Mouse (Mus musculus): ENCODE measurements around the gene Pcnx2.

The Pcnx2 gene

DNA sequence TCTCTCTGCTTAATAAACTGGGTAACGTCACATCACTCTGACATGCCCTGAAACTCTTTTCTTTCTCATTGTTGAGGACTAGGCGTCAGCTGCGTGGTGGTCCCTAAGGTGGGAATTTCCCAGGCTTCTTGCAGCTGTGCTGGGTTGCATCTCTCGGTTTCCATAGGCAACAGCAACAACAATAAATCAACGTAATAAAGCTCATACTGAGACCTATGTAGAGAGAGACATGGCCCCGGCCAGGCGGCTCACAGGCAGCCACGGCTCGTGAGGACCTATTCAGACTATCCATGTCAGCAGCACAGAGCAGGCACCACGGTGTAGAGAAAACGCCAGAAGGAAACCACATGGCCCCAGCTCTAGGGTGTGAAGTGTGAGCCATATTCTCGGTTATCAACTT is 50.3 kb downstream of the Pcnx2 start:
- in situ Hi-C loops (cut with MboI; ENCODE audit: low pct_unique_long_range_greater_than_20kb in 1 of 2, low sequenced_read_pairs in 2 of 2, unreplicated experiment in 1 of 2), result no loop called here

DNA sequence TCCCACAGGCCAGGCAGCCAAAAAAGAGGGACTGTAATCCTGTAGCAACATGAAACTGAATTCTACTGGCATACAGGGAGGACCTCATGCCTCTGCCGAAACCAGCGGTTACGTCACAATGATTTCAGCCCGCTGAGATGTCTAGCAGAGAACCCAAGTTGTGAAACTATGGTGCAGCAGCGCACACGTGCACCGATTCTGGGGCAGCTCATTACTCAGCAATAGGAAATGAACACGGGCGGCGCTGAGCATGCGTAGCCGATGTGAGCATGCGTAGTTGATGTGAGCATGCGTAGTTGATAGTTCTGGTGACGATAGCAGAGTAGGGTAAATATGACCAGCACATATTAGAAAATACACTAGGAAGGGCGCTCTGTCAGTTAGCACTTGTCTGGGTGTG is 52.8 kb downstream of the Pcnx2 start:
- in situ Hi-C loops (cut with MboI; ENCODE audit: low pct_unique_long_range_greater_than_20kb in 1 of 2, low sequenced_read_pairs in 2 of 2, unreplicated experiment in 1 of 2), result no loop called here

DNA sequence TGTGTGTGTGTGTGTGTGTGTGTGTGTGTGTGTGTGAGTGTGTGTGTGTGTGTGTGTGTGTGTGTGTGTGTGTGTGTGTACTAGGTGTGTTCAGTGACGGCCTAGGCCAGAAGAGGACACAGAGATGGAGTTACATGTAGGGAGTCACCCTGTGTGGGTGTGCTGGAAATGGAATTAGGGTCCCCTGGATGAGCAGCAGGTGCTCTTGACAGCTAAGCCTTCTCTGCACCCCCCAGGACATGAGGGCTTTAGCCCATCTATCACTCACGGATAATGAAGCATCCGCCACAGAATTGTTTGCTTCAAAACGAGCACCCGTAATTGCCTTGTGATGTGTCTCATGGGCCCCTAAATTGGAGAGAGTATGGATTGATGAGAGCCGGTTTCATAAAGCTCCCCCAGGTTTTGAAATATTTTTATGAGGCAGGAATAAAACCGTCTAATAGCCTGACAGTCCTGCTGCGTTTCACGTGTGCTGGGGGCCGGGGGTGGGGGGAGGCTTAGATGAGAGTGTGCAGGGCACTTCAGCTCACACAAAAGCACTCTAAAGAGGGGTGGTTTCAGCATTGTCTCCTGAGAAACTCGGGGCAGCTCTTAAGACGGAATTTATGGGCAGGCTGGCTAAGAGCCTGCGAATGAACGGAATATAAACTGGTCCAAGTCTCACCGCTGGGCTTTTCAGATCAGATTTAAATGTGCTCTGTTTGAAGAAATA is 54.8 kb downstream of the Pcnx2 start:
- in situ Hi-C loops (cut with MboI; ENCODE audit: low pct_unique_long_range_greater_than_20kb in 1 of 2, low sequenced_read_pairs in 2 of 2, unreplicated experiment in 1 of 2), result no loop called here

DNA sequence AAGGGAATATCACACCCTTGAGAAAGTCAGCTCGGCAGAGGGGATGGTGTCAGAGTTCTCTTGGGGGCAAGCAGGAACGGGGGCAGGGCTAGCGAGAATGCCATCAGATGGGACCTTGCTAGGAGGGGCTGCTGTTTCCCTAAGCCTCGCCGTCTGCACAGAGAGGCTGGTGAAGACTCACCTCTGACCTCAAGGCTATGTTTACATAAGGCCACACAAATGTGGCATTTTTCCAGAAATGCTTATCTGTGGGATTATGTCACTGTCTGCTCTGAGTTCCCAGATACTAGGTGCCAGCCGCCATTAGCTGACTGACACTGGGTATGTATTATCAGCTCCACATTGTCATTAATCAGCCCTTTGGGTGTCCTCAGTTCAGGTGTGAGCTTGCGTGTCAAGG is 56.0 kb downstream of the Pcnx2 start:
- in situ Hi-C loops (cut with MboI; ENCODE audit: low pct_unique_long_range_greater_than_20kb in 1 of 2, low sequenced_read_pairs in 2 of 2, unreplicated experiment in 1 of 2), result no loop called here

DNA sequence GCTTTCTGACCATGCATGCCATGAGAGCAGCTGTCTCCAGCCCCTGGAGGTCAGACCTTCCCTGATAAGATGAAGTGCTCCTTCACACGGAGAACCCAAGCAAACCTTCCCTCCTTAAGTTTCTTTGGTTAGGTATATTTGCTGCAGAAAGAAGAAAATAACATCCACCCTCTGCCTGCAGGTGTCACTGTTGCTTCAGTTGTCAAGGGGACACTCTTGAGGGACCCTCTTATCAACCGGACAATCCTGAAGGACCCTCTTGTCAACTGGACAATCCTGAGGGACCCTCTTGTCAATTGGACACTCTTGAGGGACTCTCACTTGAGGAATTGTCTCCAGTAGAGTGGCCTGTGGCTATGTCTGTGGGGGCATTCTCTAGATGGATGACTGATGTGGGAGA is 73.4 kb downstream of the Pcnx2 start:
- in situ Hi-C loops (cut with MboI; ENCODE audit: low pct_unique_long_range_greater_than_20kb in 1 of 2, low sequenced_read_pairs in 2 of 2, unreplicated experiment in 1 of 2), result no loop called here

DNA sequence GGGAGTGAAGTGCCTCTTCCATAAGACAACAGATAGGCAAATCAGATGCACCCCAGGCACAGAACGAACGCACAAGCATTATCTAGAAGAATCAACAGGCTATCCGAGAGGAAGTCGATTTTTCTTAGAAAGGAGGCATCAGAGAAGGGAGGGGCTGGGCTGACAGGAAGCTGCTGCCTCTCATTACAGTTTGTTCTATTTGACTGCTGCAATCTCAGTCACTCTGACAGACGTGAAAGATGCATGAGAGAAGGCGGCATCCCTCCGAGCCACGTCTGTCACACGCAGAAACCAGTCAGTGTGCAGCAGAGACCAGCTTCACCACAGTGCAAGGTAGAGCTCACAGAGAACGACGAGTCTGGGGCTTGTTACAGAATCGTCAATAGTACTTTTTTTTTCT is 74.4 kb downstream of the Pcnx2 start:
- in situ Hi-C loops (cut with MboI; ENCODE audit: low pct_unique_long_range_greater_than_20kb in 1 of 2, low sequenced_read_pairs in 2 of 2, unreplicated experiment in 1 of 2), result no loop called here

DNA sequence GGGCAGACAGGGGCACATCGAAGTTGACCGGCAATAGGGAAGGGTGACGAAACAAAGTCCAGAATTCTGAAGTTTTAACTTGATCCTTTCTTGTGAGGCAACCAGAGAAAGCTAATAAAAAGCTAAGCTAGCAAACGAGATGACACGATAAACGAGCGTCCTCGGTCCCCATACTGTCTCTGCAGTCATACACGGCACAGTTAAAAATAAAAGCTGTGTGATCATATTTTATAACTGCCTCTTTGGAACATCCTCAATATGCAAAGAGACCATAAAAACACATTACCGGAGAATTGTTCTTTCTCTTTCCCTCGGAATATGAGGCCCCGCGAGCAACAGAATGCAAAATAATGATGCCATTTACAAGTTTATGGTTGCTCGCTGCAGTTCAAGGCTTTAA is 76.1 kb downstream of the Pcnx2 start:
- in situ Hi-C loops (cut with MboI; ENCODE audit: low pct_unique_long_range_greater_than_20kb in 1 of 2, low sequenced_read_pairs in 2 of 2, unreplicated experiment in 1 of 2), result no loop called here

DNA sequence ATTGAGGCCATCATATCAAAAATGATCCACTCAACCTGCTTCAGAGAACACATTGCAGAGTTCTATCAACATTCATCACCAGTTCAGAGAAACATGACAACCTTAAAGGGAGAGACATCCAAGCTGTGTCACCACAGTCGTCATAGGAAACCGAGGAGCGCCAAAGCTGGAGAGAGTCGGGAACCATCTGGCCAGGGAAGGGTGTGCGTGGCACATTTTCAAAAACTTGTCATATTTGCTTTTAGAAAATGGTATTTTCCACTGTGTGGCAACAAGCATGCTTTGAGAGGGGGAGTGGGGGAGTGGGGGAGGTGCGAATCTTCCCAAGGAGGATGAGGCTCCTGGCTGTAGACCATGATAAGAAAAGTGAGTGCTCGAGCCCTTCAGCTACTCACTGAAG is 78.3 kb downstream of the Pcnx2 start:
- in situ Hi-C loops (cut with MboI; ENCODE audit: low pct_unique_long_range_greater_than_20kb in 1 of 2, low sequenced_read_pairs in 2 of 2, unreplicated experiment in 1 of 2), result no loop called here

DNA sequence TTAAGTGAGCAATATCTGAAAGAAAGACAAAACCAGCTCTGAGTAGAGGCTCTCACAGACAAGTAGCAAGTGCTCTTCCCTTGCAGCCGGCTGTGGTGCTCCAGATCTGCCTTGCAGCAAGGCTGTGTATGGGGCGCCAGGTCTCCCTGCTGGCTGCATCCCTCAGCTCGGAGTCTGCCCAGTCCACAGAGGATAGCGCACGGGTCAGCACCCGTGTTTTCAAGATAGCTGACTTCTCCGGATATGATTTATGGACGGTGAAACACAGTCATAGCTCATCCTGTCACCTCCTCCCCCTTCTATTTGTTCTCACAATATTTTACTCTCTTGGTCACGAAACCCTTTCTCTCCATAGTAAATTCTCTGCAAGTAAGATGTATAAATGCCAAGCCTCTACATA is 79.3 kb downstream of the Pcnx2 start:
- in situ Hi-C loops (cut with MboI; ENCODE audit: low pct_unique_long_range_greater_than_20kb in 1 of 2, low sequenced_read_pairs in 2 of 2, unreplicated experiment in 1 of 2), result no loop called here

DNA sequence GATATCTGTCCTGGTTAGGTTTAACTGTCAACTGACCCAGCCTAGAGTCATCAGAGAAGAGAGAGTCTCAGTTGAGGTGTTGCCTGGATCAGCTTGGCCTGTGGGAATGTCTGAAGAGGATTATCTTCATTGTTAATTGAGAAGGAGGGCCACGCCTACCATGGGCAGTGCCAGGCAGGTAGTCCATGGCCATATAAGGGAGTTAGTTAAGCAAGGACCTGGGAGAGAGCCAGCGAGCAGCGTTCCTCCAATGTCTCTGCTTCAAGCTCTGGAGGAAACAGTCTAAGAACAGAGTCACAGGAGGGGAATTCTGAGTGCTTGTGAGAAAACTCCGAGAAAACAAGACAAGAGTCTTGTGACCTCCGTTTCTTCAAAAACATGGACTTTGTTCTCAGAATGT is 81.4 kb downstream of the Pcnx2 start:
- in situ Hi-C loops (cut with MboI; ENCODE audit: low pct_unique_long_range_greater_than_20kb in 1 of 2, low sequenced_read_pairs in 2 of 2, unreplicated experiment in 1 of 2), result no loop called here

DNA sequence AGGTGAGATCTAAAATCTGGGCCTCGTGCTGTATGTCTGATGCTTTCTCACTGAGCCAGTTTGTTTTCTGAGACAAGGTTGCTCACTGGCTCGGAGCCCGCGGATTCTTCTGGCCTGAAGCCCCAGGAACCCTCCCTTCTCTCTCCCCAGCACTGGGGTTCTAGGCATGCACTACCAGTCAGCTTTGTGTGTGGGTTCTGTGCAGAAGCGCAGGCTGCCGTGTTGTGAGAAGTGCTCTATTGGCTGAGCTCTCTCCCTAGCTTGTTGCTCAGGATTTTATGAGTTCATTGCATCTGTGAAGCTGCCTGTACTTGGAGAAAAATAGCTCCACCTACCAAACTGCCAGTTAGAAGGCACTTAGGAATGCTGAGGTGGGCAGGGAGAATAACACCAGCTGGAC is 89.3 kb downstream of the Pcnx2 start:
- in situ Hi-C loops (cut with MboI; ENCODE audit: low pct_unique_long_range_greater_than_20kb in 1 of 2, low sequenced_read_pairs in 2 of 2, unreplicated experiment in 1 of 2), result no loop called here

DNA sequence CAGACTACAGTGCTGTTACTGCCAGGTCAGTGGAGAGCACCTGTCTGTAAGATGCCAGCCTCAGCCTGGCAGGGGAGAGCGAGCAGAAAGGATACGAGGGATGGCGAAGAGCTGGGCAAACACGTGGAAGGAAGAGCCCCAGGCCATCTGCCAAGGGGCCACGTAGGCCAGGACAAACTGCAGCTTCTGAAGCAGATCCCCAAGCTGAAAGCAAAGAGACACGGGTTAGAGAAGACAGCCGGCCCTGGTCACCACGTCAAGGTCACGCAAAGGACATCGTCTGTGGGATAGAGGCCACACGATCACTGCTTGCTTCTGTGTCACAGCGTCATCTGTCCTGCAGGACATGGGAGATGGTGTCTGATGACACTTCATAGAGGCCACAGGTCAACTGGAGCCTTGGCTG is 90.2 kb downstream of the Pcnx2 start:
- in situ Hi-C loops (cut with MboI; ENCODE audit: low pct_unique_long_range_greater_than_20kb in 1 of 2, low sequenced_read_pairs in 2 of 2, unreplicated experiment in 1 of 2), result no loop called here

DNA sequence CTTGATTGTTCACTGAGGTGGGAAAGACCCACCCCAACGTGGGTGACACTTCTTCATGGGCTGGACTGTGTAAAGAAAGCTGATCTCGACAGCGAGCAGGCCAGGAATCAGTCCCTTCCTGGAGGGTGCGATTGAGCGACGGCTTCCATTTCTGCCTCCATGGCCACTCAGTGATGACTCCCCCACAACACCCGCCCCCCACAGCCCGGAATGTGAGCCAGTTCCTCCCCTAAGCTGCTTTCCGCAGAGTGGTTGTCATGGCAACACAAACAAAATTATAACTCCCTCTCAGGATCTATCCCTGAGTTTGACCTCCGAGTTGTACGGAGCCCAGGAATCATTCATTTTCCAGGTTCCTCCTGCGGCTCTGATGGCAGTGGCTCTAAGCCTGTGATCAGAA is 91.7 kb downstream of the Pcnx2 start:
- in situ Hi-C loops (cut with MboI; ENCODE audit: low pct_unique_long_range_greater_than_20kb in 1 of 2, low sequenced_read_pairs in 2 of 2, unreplicated experiment in 1 of 2), result no loop called here

DNA sequence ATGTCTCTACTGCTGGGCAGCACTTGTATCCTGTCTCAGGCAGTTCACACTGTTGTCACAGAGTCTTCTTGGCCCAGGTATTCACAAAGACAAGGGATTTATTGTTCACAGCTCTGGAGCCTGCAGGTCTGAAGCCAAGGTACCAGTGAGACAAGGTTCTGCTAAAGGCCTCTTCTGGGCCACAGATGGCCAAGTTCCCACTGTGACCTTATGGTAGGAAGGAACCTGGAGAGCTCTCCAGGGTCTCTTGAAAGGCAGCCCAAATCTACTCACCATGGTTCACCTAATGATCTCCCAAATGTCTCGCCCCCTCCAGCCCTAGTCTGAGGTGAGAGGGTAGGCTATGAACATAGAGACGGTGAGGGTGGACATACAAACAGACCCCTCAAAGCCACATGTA is 101.1 kb downstream of the Pcnx2 start:
- in situ Hi-C loops (cut with MboI; ENCODE audit: low pct_unique_long_range_greater_than_20kb in 1 of 2, low sequenced_read_pairs in 2 of 2, unreplicated experiment in 1 of 2), result no loop called here

DNA sequence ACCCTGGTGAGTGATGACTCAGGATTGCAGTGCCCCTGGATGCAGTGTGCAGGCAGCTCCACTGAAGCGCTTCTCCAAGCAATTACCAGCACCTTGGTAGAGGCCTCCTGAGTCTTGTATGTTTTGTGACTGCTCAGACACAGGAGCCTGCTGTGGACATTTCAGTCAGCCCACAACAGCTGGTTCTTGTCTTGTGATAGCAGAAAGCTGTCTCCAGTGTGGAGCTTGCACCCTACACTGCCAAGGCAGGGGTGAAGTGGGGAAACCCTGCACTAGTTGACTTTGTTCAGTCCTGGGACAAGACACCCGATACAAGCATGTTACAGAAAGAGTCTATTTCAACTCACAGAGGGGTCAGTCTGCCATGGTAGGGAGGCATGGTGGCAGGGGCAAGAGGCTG is 102.8 kb downstream of the Pcnx2 start:
- in situ Hi-C loops (cut with MboI; ENCODE audit: low pct_unique_long_range_greater_than_20kb in 1 of 2, low sequenced_read_pairs in 2 of 2, unreplicated experiment in 1 of 2), result no loop called here

DNA sequence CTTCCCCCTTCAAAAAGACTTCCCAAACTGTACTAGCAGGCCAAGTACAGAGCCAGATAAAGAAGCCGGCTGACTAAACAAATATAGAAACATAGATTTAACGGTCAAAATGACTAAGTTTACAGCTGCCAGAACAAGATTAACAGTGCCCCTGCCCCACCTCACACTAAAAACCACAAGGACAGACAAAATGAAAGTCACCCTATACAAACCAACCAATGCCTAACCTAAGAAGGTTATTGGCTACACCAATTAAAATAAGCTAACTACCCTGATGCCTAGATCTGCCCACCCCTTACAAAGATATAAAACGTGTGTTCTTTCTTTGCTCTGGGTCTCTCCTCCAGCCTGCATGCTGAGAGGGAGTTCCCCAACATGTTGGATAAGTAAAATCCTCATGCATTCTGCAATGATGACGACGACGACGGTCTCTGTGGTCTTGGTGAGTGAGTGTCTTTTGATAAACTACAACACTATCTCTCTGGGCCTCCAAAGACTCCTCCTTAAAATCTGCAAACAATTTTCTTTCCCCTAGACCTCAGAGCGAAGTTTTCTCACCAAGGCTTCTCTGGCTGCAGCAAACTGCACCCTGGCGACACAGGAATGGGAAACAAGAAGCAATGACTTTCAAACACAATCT is 105.2 kb downstream of the Pcnx2 start:
- in situ Hi-C loops (cut with MboI; ENCODE audit: low pct_unique_long_range_greater_than_20kb in 1 of 2, low sequenced_read_pairs in 2 of 2, unreplicated experiment in 1 of 2), result no loop called here

DNA sequence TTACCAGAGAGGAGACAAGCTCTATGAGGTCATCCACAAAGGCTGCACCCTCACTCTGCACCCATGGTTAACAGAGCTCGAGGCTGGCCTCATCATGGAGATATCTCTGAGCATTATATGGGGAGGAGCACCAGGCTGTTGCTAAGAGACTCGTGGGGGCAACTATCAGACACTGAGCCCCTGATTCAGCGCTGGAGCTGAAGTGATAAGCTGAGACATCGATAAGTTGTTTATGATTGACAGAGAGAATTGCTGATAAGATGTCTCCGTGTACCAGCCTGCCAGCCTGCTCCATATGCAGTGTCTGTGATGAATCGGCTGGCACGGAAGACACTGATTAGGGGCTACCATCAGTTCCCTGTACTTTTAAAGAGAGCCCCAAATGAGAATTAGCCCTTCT is 111.2 kb downstream of the Pcnx2 start:
- in situ Hi-C loops (cut with MboI; ENCODE audit: low pct_unique_long_range_greater_than_20kb in 1 of 2, low sequenced_read_pairs in 2 of 2, unreplicated experiment in 1 of 2), result no loop called here

DNA sequence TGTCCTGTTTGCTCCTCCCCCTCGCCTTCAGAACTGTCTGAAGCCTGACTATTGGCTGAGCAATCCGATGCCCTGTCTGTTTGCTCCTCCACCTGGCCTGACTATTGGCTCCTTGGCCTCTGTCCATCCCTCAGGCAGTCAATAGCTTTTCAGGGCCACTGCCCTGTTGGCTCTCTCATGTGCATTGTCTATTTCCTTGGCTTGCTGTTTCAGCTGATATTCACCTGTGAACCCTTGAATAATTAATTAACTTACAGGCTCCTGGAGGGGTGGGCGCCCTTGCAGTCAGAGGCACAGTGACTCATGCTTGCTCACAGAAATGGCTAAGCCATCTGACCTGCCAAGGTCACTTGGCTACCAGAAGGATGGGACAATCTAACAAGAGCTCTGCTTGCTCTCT is 116.0 kb downstream of the Pcnx2 start:
- in situ Hi-C loops (cut with MboI; ENCODE audit: low pct_unique_long_range_greater_than_20kb in 1 of 2, low sequenced_read_pairs in 2 of 2, unreplicated experiment in 1 of 2), result no loop called here

DNA sequence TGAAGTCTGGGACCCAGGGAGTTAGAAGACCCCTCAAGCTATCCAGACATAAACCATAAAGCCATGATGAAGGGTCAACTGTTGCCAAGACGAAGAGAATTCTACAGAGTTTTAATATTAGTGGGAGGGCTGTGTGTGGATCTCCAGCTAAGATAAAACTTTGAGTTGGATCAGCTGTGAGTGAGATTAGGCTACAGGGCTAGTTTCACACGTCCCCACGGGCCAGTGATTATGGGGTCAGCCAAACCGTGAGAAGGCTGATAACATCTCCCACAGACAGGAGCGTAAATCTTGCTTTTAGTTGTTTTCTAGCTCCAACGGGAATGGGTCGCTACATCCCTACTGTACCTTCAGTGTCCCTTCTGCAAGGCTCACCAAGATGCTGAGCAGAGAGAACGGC is 118.5 kb downstream of the Pcnx2 start:
- in situ Hi-C loops (cut with MboI; ENCODE audit: low pct_unique_long_range_greater_than_20kb in 1 of 2, low sequenced_read_pairs in 2 of 2, unreplicated experiment in 1 of 2), result no loop called here

DNA sequence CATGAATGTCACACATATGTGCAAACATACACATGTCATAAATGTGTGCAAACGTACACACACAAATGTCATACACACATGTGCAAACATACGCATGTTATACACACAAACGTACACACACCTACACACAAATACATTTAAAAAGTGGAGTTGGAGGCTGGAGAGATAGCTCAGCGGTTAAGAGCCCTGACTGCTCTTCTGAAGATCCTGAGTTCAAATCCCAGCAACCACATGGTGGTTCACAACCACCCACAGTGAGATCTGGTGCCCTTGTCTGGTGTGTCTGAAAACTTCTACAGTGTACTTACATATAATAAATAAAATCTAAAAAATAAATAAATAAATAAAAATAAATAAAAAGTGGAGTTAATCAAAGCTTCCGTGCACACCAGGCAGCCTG is 119.2 kb downstream of the Pcnx2 start:
- in situ Hi-C loops (cut with MboI; ENCODE audit: low pct_unique_long_range_greater_than_20kb in 1 of 2, low sequenced_read_pairs in 2 of 2, unreplicated experiment in 1 of 2), result no loop called here

All from mouse embryonic stem cell (cell line).